Mouse (Mus musculus) G1E (cell line): ENCODE data around the gene Car14.
"Not testable (repeated sequence)": the region's sequence is repeated elsewhere in the genome, so short reads cannot be mapped to it uniquely, and the experiment has no call there.

Source experiments
- CTCF ChIP-seq: IDR thresholded peaks from 2 replicates; pipeline ENCODE4 v1.5.1; 2012; ENCODE audit warnings: low read depth, low read length, inconsistent platforms, mixed read lengths
- GATA1 ChIP-seq: IDR thresholded peaks from 2 replicates; pipeline ENCODE4 v1.6.1; 2012; ENCODE audit warnings: borderline replicate concordance, low read length, inconsistent platforms, mixed read lengths
- GATA2 ChIP-seq: IDR thresholded peaks from 2 replicates; pipeline ENCODE4 v1.6.1; 2012; ENCODE audit warnings: low read depth, low read length, inconsistent platforms, borderline replicate concordance
- POLR2AphosphoS5 ChIP-seq: IDR thresholded peaks from 2 replicates; pipeline ENCODE4 v1.6.1; 2012; ENCODE audit warnings: low read depth, low read length, inconsistent platforms; ENCODE audit not compliant: insufficient replicate concordance
- TAL1 ChIP-seq: conservative IDR thresholded peaks from 2 replicates; pipeline ENCODE4 v1.6.1; 2012; ENCODE audit warnings: low read depth, low read length, inconsistent platforms, mixed read lengths

DNA sequence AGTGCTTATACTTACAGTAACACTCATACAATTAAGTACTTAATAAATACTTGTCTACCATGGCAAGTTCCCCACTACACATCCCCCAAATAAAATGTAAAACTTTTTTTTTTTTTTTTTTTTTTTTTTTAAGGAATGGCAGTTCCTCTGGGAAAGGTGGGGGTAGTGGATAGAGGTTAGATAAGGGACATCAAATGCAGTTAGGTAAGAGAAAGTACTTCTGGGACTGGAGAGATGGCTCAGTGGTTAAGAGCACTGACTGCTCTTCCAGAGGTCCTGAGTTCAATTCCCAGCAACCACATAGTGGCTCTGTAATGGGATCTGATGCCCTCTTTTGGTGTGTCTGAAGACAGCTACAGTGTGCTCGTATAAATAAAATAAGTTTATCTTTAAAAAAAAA, 47.4 kb downstream of the Car14 start:
- TF ChIP-seq CTCF, GATA1, TAL1, POLR2AphosphoS5, GATA2: not testable (repeated sequence)
